Mouse (Mus musculus): ENCODE data around the gene Espl1.
A peak's percentile ranks its signal among the peaks of the same experiment; 100 is the strongest.

DNA sequence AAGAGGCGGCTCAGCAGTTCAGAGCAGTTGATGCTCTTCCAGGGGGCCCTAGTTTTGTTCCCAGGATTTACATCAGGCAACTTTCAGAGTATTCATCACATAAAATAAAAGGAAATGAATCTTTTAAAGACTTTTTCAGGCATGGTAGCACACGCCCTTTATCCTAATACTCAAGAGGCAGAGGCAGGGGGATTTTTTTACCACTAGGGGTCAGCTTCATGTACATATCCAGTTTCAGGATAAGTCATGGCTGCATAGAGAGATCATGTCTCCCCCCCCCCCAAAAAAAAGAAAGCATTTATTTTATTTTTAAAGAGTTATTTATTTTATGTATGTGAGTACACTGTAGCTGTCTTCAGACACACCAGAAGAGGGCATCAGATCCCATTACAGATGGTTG lies 57.9 kb downstream of the Espl1 start:
- no peak for TF ChIP-seq EP300 (IDR thresholded peaks at IDR 0.05; ENCODE audit: insufficient read depth, low read depth, low read length)
- 0 out of 2 replicates have a peak, but pooled peaks have one; percentile 15 for TF ChIP-seq CTCF (IDR thresholded peaks at IDR 0.05)
- TF ChIP-seq POLR2A (IDR thresholded peaks at IDR 0.05; ENCODE audit: insufficient read depth, low read depth, low read length) = no peak

Data from heart, adult 2 months (tissue).